Mouse (Mus musculus): ENCODE data around the gene Rapgef1.
"Not testable (repeated sequence)": the region's sequence is repeated elsewhere in the genome, so short reads cannot be mapped to it uniquely, and the experiment has no call there.

Rapgef1 gene

GRCm38 (mm10) chr2:29623247-29624090 is 3.9 kb downstream of the Rapgef1 start:
- DNase-seq (ENCODE audit: low spot score in 2 of 2) = no peak

GRCm38 (mm10) chr2:29624091-29624608 is 4.6 kb downstream of the Rapgef1 start:
- DNase-seq (ENCODE audit: low spot score in 2 of 2) = no peak

GRCm38 (mm10) chr2:29624739-29625138 is 5.2 kb downstream of the Rapgef1 start:
- no peak for DNase-seq (ENCODE audit: low spot score in 2 of 2)

DNA sequence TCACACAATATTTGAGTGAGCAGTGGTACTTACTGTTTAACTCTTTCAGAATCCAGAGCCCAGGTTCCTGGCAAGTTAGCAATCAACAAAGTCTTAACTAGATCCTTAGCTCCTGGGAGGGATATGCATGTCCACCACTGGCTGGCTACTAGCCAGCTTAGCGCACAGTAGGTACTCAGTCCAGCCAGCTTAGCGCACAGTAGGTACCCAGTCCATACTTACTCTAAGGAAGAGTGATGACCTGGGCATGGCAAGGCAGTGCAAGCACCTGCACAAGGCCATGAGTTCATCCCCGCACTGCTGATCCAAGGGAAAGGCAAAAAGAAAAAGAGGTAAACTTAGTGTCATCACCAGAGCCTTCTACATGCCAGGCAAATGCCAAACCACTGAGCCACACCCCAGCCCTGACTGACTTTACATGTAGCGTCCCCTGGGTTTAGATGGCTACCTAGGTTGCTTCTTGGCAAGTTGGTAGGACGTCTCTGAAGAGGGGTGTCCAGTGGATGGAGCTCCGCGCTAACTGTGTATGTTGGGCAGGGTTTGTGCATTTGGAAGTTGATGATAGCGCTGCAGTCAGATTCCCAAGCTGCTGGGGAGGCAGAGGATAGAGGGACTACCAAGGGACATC is 6.2 kb downstream of the Rapgef1 start:
- no peak for DNase-seq (ENCODE audit: low spot score in 2 of 2)

GRCm38 (mm10) chr2:29627337-29627736 is 7.8 kb downstream of the Rapgef1 start:
- no peak for DNase-seq (ENCODE audit: low spot score in 2 of 2)

- DNase-seq (ENCODE audit: low spot score in 2 of 2) = no peak
Observed at GRCm38 (mm10) chr2:29628186-29628585, 8.7 kb downstream of the Rapgef1 start.

GRCm38 (mm10) chr2:29628763-29629181 is 9.3 kb downstream of the Rapgef1 start:
- no peak for DNase-seq (ENCODE audit: low spot score in 2 of 2)

DNA sequence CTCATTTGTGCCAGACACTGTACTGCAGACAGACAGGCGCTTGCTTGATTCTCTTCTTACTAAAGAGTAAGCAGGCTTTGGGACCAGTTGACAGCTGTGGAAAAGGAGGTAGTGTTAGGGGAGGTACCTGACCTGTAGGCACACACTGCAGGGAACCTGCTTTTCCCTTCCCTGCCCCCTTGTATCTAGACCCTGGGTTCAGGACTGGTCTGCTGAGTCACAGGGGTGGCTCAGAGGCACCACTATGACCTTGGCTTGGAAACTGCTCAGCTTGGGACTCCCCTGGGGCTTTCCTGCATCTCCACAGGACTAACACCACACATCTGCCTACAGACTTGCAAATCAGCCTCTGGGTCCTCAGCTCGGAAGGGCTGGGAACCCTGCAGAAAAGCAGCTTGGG is 9.8 kb downstream of the Rapgef1 start:
- DNase-seq (ENCODE audit: low spot score in 2 of 2) = no peak

- no peak for DNase-seq (ENCODE audit: low spot score in 2 of 2)
Observed at GRCm38 (mm10) chr2:29630141-29630771, 10.7 kb downstream of the Rapgef1 start.

GRCm38 (mm10) chr2:29631020-29631419 is 11.5 kb downstream of the Rapgef1 start:
- DNase-seq (ENCODE audit: low spot score in 2 of 2) = no peak

DNA sequence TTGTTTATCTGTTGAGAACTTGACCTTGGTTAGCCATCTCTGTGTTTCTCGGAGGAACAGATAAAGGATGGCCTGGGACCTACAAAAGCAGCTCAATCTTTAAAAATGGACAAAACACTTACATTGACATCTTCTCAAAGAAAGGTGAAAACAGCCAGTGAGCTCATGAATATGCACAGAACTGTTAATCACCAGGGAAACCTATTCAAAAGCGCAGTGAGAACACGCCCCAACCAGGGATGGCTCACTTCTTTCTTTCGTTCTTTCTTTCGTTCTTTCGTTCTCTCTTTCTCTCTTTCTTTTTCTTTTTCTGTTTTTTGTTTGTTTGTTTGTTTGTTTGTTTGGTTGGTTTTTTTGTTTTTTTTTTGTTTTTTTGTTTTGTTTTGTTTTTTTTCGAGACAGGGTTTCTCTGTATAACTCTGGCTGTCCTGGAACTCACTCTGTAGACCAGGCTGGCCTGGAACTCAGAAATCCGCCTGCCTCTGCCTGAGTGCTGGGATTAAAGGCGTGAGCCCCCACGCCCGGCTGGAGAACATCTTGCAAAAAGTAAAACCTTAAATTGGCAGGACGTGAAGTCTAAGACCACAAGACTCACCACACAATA is 12.1 kb downstream of the Rapgef1 start:
- not testable (repeated sequence) for DNase-seq (ENCODE audit: low spot score in 2 of 2)

- DNase-seq (ENCODE audit: low spot score in 2 of 2) = no peak
Observed at GRCm38 (mm10) chr2:29632168-29632662, 12.7 kb downstream of the Rapgef1 start.

DNA sequence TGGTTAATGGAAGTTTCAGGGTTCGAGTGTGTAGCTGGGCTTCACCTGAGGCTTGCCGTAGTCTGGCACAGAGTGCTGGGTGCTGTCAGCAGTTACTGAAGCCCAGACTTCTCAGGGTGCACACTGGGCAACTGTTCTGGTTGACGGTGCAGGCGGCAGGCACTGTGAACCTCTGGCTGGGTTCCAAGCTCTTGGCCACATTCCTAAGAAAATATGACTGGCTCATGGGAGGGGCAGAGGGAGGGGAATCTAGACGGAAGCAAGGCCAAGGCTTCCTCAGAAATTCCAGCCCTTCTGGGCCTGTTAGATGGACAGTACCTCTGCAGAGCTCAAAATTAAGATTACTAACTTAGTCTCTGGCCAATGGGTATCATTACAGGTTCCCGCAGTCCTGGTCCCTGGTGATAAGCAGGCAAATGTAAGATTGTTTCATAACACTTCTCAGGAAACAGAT is 13.6 kb downstream of the Rapgef1 start:
- peak in 1 of 2 experiments; percentile 77 for DNase-seq (ENCODE audit: low spot score in 2 of 2)

DNA sequence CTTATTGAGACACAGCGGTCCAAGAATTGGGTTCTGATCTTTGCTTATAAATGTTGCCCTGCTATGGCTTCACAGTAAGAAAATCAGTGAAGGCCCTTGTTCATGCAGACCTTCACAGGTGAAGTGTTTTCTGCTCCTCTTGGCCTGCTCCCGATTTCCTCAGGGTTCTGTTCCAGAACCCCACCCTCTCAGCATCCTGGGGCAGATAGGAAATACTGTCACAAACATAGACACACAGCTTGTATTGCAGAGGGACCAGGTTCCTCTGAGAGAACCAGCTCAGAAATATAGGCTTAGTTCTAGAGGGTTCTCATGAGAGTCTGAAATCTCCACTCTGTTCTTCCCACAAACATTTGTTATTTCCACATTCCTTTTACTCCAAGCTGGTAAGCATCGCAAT is 14.3 kb downstream of the Rapgef1 start:
- no peak for DNase-seq (ENCODE audit: low spot score in 2 of 2)

DNA sequence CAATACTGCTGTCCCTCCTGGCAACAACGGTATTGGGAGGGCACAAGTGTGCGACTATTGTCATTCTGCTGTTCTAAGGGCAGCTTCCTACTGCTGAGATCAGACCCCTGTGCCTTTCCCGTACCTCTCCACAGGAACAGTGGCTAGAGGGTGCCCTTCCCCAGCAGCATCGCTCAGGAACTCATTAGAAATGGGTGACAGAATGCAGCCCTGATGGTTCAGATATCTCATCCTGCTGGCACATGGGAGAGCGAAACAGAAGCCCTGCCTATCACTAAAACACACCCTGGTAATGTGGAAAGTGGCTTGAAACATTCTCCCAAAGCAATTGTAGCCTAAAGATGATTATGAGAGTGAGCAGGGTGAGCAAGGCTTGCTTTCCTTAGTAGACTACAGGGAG is 15.0 kb downstream of the Rapgef1 start:
- DNase-seq (ENCODE audit: low spot score in 2 of 2) = no peak

DNA sequence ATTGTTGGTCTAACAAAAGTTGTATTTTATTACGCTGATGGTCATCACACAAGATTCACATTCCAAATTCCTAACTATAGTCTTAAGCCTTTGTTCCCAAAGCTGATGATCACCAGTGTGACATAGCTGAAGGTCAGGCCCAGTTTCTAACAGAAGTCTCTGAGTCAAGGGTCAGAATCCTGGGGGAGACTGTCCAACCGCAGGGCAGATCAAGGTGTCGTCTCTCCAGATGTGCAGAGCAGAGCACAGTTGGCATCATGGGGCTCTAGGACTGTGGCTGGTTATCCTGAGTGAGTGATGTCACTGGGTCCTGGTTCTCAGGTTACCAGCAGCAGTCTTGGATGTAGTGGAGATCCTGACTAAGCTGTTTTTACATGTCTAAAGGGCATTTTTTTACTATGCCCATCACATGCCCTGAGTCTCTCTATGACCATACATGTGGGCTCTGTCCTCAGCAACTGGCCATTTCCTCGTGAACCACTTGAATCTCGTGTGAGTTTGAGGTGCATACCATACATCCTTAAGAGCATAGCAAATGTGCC is 16.5 kb downstream of the Rapgef1 start:
- DNase-seq (ENCODE audit: low spot score in 2 of 2) = no peak

GRCm38 (mm10) chr2:29637528-29637927 is 18.0 kb downstream of the Rapgef1 start:
- no peak for DNase-seq (ENCODE audit: low spot score in 2 of 2)

GRCm38 (mm10) chr2:29639377-29639776 is 19.9 kb downstream of the Rapgef1 start:
- no peak for DNase-seq (ENCODE audit: low spot score in 2 of 2)

- no peak for DNase-seq (ENCODE audit: low spot score in 2 of 2)
Observed at GRCm38 (mm10) chr2:29639953-29640743, 20.6 kb downstream of the Rapgef1 start.

GRCm38 (mm10) chr2:29641707-29642106 is 22.2 kb downstream of the Rapgef1 start:
- DNase-seq (ENCODE audit: low spot score in 2 of 2) = no peak

GRCm38 (mm10) chr2:29643418-29643817 is 23.9 kb downstream of the Rapgef1 start:
- no peak for DNase-seq (ENCODE audit: low spot score in 2 of 2)

Measured in cerebellum, postnatal 4 days (tissue).